In genomic region chr2:172842306-172842705, GRCm38 (mm10) we compare ENCODE assay signal across 17 mouse cellular contexts.
"Had no signal": no experiment of that assay in that cellular context is flagged by ENCODE, and none has a peak within 500 bp of the region (broad histone marks: within the 10 kb centered on the region; RNA-seq: fewer than 3 reads in every experiment).

No protein-coding gene starts in this region.

- H3K4me1 ChIP-seq: midbrain, embryonic 13.5 days; midbrain, embryonic 15.5 days had no signal

- H3K9ac ChIP-seq: lung, embryonic 15.5 days; midbrain, embryonic 13.5 days; midbrain, embryonic 15.5 days; neural tube, embryonic 12.5 days; stomach, embryonic 15.5 days had no signal

- H3K27ac ChIP-seq: lung, embryonic 15.5 days; macrophage; midbrain, embryonic 13.5 days; midbrain, embryonic 15.5 days; neural tube, embryonic 12.5 days; stomach, embryonic 15.5 days; stomach, postnatal 0 days had no signal

- H3K9me3 ChIP-seq: lung, embryonic 15.5 days; midbrain, embryonic 13.5 days; midbrain, embryonic 15.5 days; neural tube, embryonic 12.5 days; stomach, embryonic 15.5 days had no signal

- H3K27me3 ChIP-seq: lung, embryonic 15.5 days; midbrain, embryonic 13.5 days; midbrain, embryonic 15.5 days; stomach, embryonic 15.5 days had no signal

- ATAC-seq: lung, postnatal 0 days; midbrain, embryonic 13.5 days; midbrain, embryonic 15.5 days had no signal

- DNase-seq: lung, adult 2 months; lung, postnatal 14 days; lung, postnatal 36 days; right cerebral cortex, postnatal 14 days; thymus, adult 2 months; thymus, postnatal 25 days; thymus, postnatal 4 days had no signal

- H3K4me3 ChIP-seq: lung, embryonic 15.5 days; megakaryocyte, embryonic 14.5 days; midbrain, embryonic 13.5 days; midbrain, embryonic 15.5 days; neural tube, embryonic 12.5 days; stomach, embryonic 15.5 days had no signal

- H3K36me3 ChIP-seq: lung, embryonic 15.5 days; midbrain, embryonic 13.5 days; midbrain, embryonic 15.5 days; neural tube, embryonic 12.5 days; stomach, embryonic 15.5 days had no signal

- H3K4me2 ChIP-seq: lung, embryonic 15.5 days; midbrain, embryonic 11.5 days; midbrain, embryonic 13.5 days; midbrain, embryonic 15.5 days; neural tube, embryonic 12.5 days; stomach, embryonic 15.5 days had no signal
